Mouse (Mus musculus): ENCODE results near the gene Prkca. TPM values are rescaled to one million over a fixed set of nuclear protein-coding genes. Genes with fewer than 3 reads are reported as not detected.

Gene Prkca
- total RNA-seq, 1 experiment, result 8.4 TPM

- H3K36me3 ChIP-seq (ENCODE audit: control insufficient read depth, insufficient read depth, low read length, poor library complexity, severe bottlenecking), result no peaks in the 10 kb centered on the region
- in situ Hi-C loops (cut with MboI; ENCODE audit: low sequenced_read_pairs in 2 of 2, unreplicated experiment in 2 of 2), result no loop called here
- H3K9me3 ChIP-seq (ENCODE audit: control insufficient read depth, insufficient read depth, low read depth, low read length), result no peaks in the 10 kb centered on the region
- peaks cover 0 to 3% of the 10 kb centered on the region in 2 experiments; a peak in 3 of 4 replicates for H3K4me1 ChIP-seq (ENCODE audit: control insufficient read depth in 2 of 2, insufficient read depth in 2 of 2, low read length in 2 of 2, poor library complexity in 1 of 2)
- H3K4me3 ChIP-seq (ENCODE audit: insufficient read depth in 1 of 2, low read depth in 1 of 2, low read length in 2 of 2, poor library complexity in 1 of 2, severe bottlenecking in 1 of 2), result no peak overlapping the region
- H3K27ac ChIP-seq (ENCODE audit: insufficient read depth, low read depth, low read length, poor library complexity, severe bottlenecking), result no peak overlapping the region
- TF ChIP-seq ZNF384 (IDR thresholded peaks at IDR 0.05; ENCODE audit: low read depth, low read length) (no peak), ZC3H11A (IDR thresholded peaks at IDR 0.05; ENCODE audit: borderline replicate concordance, low read depth, low read length) (no peak), MAFK (IDR thresholded peaks at IDR 0.05; ENCODE audit: insufficient read depth, low read depth, low read length) (no peak), CHD2 (IDR thresholded peaks at IDR 0.05; ENCODE audit: low read depth, low read length) (no peak), HCFC1 (IDR thresholded peaks at IDR 0.05; ENCODE audit: borderline replicate concordance, insufficient read depth, low read length) (no peak)
- no peak for DNase-seq (ENCODE audit: low read depth, low spot score)
- no peak overlapping the region for H3K9ac ChIP-seq (ENCODE audit: insufficient read depth, low read depth, low read length, poor library complexity, severe bottlenecking)
These were observed 17.3 kb upstream of the Prkca start for GRCm38 (mm10) chr11:108360983-108361382.

DNA sequence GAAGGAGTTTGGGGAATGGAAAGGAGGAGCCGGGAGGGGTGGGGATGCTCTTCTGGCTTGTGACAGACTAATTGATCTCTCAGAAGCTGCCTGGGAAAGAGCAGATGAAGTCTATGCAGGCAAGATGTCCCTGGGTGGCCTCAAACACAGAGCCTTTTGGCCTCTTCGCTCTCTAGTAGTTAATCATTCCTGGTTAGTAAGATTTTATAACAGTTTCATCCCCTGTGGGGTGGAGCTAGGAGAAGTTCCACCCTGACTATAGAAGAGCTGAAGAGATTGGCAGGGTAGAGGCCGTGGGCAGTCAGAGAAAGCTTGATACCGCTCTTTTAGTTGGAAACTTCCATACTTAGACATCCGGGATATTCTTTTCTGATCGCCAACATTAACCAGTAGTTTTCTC lies 15.2 kb upstream of the Prkca start:
- Histone ChIP-seq H3K4me1 (ENCODE audit: control insufficient read depth in 2 of 2, insufficient read depth in 2 of 2, low read length in 2 of 2, poor library complexity in 1 of 2) (no peaks in the 10 kb centered on the region), H3K36me3 (ENCODE audit: control insufficient read depth, insufficient read depth, low read length, poor library complexity, severe bottlenecking) (no peaks in the 10 kb centered on the region), H3K9ac (ENCODE audit: insufficient read depth, low read depth, low read length, poor library complexity, severe bottlenecking) (no peak overlapping the region), H3K4me3 (ENCODE audit: insufficient read depth in 1 of 2, low read depth in 1 of 2, low read length in 2 of 2, poor library complexity in 1 of 2, severe bottlenecking in 1 of 2) (no peak overlapping the region), H3K9me3 (ENCODE audit: control insufficient read depth, insufficient read depth, low read depth, low read length) (no peaks in the 10 kb centered on the region), H3K27ac (ENCODE audit: insufficient read depth, low read depth, low read length, poor library complexity, severe bottlenecking) (no peak overlapping the region)
- in situ Hi-C loops (cut with MboI; ENCODE audit: low sequenced_read_pairs in 2 of 2, unreplicated experiment in 2 of 2), result no loop called here
- no peak for TF ChIP-seq MAFK (IDR thresholded peaks at IDR 0.05; ENCODE audit: insufficient read depth, low read depth, low read length)
- no peak for TF ChIP-seq ZC3H11A (IDR thresholded peaks at IDR 0.05; ENCODE audit: borderline replicate concordance, low read depth, low read length)
- TF ChIP-seq ZNF384 (IDR thresholded peaks at IDR 0.05; ENCODE audit: low read depth, low read length), result no peak
- TF ChIP-seq HCFC1 (IDR thresholded peaks at IDR 0.05; ENCODE audit: borderline replicate concordance, insufficient read depth, low read length), result no peak
- no peak for TF ChIP-seq CHD2 (IDR thresholded peaks at IDR 0.05; ENCODE audit: low read depth, low read length)
- DNase-seq (ENCODE audit: low read depth, low spot score), result no peak

DNA sequence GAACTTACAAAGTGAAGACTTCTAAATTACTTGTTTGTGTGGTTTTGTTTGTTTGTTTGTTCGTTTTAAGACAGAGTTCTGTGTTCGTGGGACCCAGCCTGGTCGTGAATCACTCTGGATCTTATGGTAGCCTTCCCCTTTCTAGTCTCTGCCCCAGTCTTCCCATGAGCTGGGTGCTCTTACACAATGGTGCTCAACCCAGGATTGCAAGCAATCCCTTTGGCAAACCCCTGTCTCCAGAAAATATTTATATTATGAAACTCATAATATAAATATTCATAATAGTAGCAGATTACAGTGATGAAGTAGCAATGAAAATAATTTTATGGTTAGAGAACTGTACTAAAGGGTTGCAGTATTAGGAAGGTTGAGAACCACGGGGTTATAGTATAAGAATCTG lies 12.3 kb upstream of the Prkca start:
- no peak for TF ChIP-seq ZC3H11A (IDR thresholded peaks at IDR 0.05; ENCODE audit: borderline replicate concordance, low read depth, low read length)
- TF ChIP-seq CHD2 (IDR thresholded peaks at IDR 0.05; ENCODE audit: low read depth, low read length), result no peak
- no peak for TF ChIP-seq ZNF384 (IDR thresholded peaks at IDR 0.05; ENCODE audit: low read depth, low read length)
- TF ChIP-seq HCFC1 (IDR thresholded peaks at IDR 0.05; ENCODE audit: borderline replicate concordance, insufficient read depth, low read length), result no peak
- TF ChIP-seq MAFK (IDR thresholded peaks at IDR 0.05; ENCODE audit: insufficient read depth, low read depth, low read length), result no peak
- Histone ChIP-seq H3K4me1 (ENCODE audit: control insufficient read depth in 2 of 2, insufficient read depth in 2 of 2, low read length in 2 of 2, poor library complexity in 1 of 2) (no peaks in the 10 kb centered on the region), H3K36me3 (ENCODE audit: control insufficient read depth, insufficient read depth, low read length, poor library complexity, severe bottlenecking) (no peaks in the 10 kb centered on the region), H3K9ac (ENCODE audit: insufficient read depth, low read depth, low read length, poor library complexity, severe bottlenecking) (no peak overlapping the region), H3K4me3 (ENCODE audit: insufficient read depth in 1 of 2, low read depth in 1 of 2, low read length in 2 of 2, poor library complexity in 1 of 2, severe bottlenecking in 1 of 2) (no peak overlapping the region), H3K9me3 (ENCODE audit: control insufficient read depth, insufficient read depth, low read depth, low read length) (no peaks in the 10 kb centered on the region), H3K27ac (ENCODE audit: insufficient read depth, low read depth, low read length, poor library complexity, severe bottlenecking) (no peak overlapping the region)
- DNase-seq (ENCODE audit: low read depth, low spot score), result no peak
- in situ Hi-C loops (cut with MboI; ENCODE audit: low sequenced_read_pairs in 2 of 2, unreplicated experiment in 2 of 2), result no loop called here

DNA sequence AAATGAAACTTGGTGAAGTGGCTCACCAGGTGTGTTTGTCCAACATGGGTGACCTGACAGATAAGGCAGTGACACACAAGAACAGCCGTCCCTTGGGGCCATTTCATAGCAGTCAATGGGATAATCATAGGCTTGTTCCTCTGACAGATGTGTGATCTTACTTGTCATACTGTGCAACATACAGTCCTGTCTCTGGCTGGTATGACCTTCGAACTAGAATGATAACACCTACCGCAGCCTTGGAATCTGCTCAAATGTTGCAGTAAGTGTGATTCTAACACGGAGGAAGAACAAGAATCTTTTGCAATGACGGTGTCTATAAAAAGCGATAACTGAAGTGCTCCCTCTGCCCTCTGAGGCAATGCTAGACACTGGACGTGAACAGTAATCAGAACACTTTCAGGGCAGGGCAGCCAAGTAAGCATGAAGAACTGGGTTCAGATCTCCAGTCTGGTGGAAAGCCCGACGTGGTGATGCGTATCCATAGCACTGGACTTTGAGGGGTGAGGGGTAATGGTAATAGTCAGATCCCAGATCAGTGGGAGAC lies 9.2 kb upstream of the Prkca start:
- Histone ChIP-seq H3K9me3 (ENCODE audit: control insufficient read depth, insufficient read depth, low read depth, low read length) (no peaks in the 10 kb centered on the region), H3K27ac (ENCODE audit: insufficient read depth, low read depth, low read length, poor library complexity, severe bottlenecking) (no peak overlapping the region), H3K36me3 (ENCODE audit: control insufficient read depth, insufficient read depth, low read length, poor library complexity, severe bottlenecking) (no peaks in the 10 kb centered on the region), H3K4me1 (ENCODE audit: control insufficient read depth in 2 of 2, insufficient read depth in 2 of 2, low read length in 2 of 2, poor library complexity in 1 of 2) (no peaks in the 10 kb centered on the region), H3K4me3 (ENCODE audit: insufficient read depth in 1 of 2, low read depth in 1 of 2, low read length in 2 of 2, poor library complexity in 1 of 2, severe bottlenecking in 1 of 2) (no peak overlapping the region), H3K9ac (ENCODE audit: insufficient read depth, low read depth, low read length, poor library complexity, severe bottlenecking) (no peak overlapping the region)
- no peak for DNase-seq (ENCODE audit: low read depth, low spot score)
- in situ Hi-C loops (cut with MboI; ENCODE audit: low sequenced_read_pairs in 2 of 2, unreplicated experiment in 2 of 2), result no loop called here
- TF ChIP-seq HCFC1 (IDR thresholded peaks at IDR 0.05; ENCODE audit: borderline replicate concordance, insufficient read depth, low read length) (no peak), CHD2 (IDR thresholded peaks at IDR 0.05; ENCODE audit: low read depth, low read length) (no peak), ZC3H11A (IDR thresholded peaks at IDR 0.05; ENCODE audit: borderline replicate concordance, low read depth, low read length) (no peak), ZNF384 (IDR thresholded peaks at IDR 0.05; ENCODE audit: low read depth, low read length) (no peak), MAFK (IDR thresholded peaks at IDR 0.05; ENCODE audit: insufficient read depth, low read depth, low read length) (no peak)

DNA sequence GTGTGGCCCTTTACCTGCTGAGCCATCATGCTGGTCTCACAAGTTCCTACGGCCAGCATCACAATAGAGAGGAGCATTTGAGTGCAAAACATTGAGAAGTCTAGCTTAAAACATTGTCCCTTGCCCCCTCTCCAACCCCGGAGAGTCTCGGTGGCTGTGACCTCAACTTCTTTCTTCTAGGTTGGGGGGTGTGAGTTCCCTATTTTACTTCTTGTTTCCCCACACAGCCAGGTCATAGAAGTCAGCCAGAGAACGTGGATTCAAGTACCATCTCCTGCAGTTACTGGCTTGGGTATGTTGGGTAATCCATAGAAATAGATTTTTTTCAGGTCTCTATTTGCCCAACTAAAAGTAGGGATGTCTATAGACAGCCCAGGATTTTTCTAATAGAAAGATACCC lies 7.1 kb upstream of the Prkca start:
- Histone ChIP-seq H3K9me3 (ENCODE audit: control insufficient read depth, insufficient read depth, low read depth, low read length) (no peaks in the 10 kb centered on the region), H3K36me3 (ENCODE audit: control insufficient read depth, insufficient read depth, low read length, poor library complexity, severe bottlenecking) (no peaks in the 10 kb centered on the region), H3K9ac (ENCODE audit: insufficient read depth, low read depth, low read length, poor library complexity, severe bottlenecking) (no peak overlapping the region), H3K4me1 (ENCODE audit: control insufficient read depth in 2 of 2, insufficient read depth in 2 of 2, low read length in 2 of 2, poor library complexity in 1 of 2) (no peaks in the 10 kb centered on the region), H3K27ac (ENCODE audit: insufficient read depth, low read depth, low read length, poor library complexity, severe bottlenecking) (no peak overlapping the region), H3K4me3 (ENCODE audit: insufficient read depth in 1 of 2, low read depth in 1 of 2, low read length in 2 of 2, poor library complexity in 1 of 2, severe bottlenecking in 1 of 2) (no peak overlapping the region)
- TF ChIP-seq HCFC1 (IDR thresholded peaks at IDR 0.05; ENCODE audit: borderline replicate concordance, insufficient read depth, low read length) (no peak), ZNF384 (IDR thresholded peaks at IDR 0.05; ENCODE audit: low read depth, low read length) (no peak), MAFK (IDR thresholded peaks at IDR 0.05; ENCODE audit: insufficient read depth, low read depth, low read length) (no peak), CHD2 (IDR thresholded peaks at IDR 0.05; ENCODE audit: low read depth, low read length) (no peak), ZC3H11A (IDR thresholded peaks at IDR 0.05; ENCODE audit: borderline replicate concordance, low read depth, low read length) (no peak)
- in situ Hi-C loops (cut with MboI; ENCODE audit: low sequenced_read_pairs in 2 of 2, unreplicated experiment in 2 of 2), result no loop called here
- DNase-seq (ENCODE audit: low read depth, low spot score), result no peak
